Comparison of ENCODE assay signal across 25 mouse cellular contexts in the genomic region with DNA sequence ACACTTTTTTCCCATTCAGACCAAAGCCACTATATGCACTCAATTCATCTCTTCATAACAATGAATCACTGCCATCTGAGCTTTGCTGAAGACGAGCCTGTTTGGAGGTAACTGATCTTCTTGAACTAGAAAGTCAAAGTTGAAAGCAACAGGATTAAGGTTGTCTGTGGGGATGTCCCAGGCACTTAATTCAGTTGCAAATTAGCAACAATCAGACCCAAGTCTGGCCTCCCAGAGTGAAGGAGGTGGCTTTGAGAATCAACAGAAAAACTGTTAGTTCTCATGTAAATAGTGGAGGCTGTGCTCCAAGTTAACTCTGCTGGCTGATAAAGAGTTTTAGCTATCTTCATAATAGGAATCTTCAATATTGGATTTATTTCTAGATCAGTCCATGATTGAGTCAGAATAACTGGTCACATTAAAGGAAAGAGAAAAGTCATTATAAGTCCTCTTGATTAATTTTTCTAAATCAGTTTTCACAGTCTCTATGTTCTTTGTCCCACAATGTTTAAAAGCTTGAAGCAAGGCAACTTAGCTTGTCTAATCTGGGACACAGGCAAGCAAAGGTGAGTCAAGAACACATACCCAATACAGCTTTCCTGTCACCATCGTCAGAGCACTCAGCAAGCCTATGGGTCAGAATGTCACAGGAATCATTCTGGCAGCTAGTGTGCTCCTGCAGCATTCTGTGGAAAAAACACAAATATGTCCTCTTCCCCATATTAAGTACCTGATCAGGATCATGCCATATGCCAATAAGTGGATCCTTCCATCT.
"Had no signal": no experiment of that assay in that cellular context is flagged by ENCODE, and none has a peak within 500 bp of the region (broad histone marks: within the 10 kb centered on the region; RNA-seq: fewer than 3 reads in every experiment).

No protein-coding gene starts in this region.

- H3K9ac ChIP-seq: heart, embryonic 12.5 days; hindbrain, embryonic 12.5 days; hindbrain, embryonic 15.5 days; intestine, embryonic 15.5 days; kidney, embryonic 15.5 days; limb, embryonic 13.5 days; limb, embryonic 15.5 days; liver, embryonic 12.5 days; liver, embryonic 14.5 days had no signal

- ATAC-seq: inflammation-experienced regulatory T-cells, adult 6 months; intestine, embryonic 15.5 days; intestine, postnatal 0 days; liver, embryonic 12.5 days had no signal

- H3K4me1 ChIP-seq: heart, embryonic 10.5 days; heart, embryonic 12.5 days; hindbrain, embryonic 10.5 days; hindbrain, embryonic 12.5 days; hindbrain, embryonic 15.5 days; intestine, embryonic 15.5 days; kidney, embryonic 15.5 days; limb, embryonic 13.5 days; limb, embryonic 15.5 days; liver, embryonic 12.5 days had no signal

- H3K27me3 ChIP-seq: heart, embryonic 12.5 days; hindbrain, embryonic 12.5 days; hindbrain, embryonic 15.5 days; intestine, embryonic 15.5 days; kidney, embryonic 15.5 days; limb, embryonic 13.5 days; limb, embryonic 15.5 days; liver, embryonic 12.5 days had no signal

- DNase-seq: gastrocnemius, adult 2 months; gastrocnemius, postnatal 10 days; gastrocnemius, postnatal 25 days; heart, adult 2 months; heart, postnatal 10 days; heart, postnatal 4 days; kidney, adult 18-20 months; kidney, adult 9 months; kidney, postnatal 36 days; lung, adult 18-20 months had no signal

- H3K36me3 ChIP-seq: heart, embryonic 10.5 days; heart, embryonic 12.5 days; hindbrain, embryonic 10.5 days; hindbrain, embryonic 12.5 days; hindbrain, embryonic 15.5 days; intestine, embryonic 15.5 days; kidney, embryonic 15.5 days; limb, embryonic 13.5 days; limb, embryonic 15.5 days; liver, embryonic 12.5 days had no signal

- H3K4me3 ChIP-seq: gastrocnemius, adult 2 months; heart, adult 2 months; heart, embryonic 10.5 days; heart, embryonic 12.5 days; hindbrain, embryonic 10.5 days; hindbrain, embryonic 12.5 days; hindbrain, embryonic 15.5 days; intestine, embryonic 15.5 days; kidney, embryonic 15.5 days; left cerebral cortex, adult 2 months; limb, embryonic 13.5 days; limb, embryonic 15.5 days; liver, embryonic 12.5 days had no signal

- H3K27ac ChIP-seq: gastrocnemius, adult 2 months; heart, adult 2 months; heart, embryonic 10.5 days; hindbrain, embryonic 10.5 days; hindbrain, embryonic 12.5 days; hindbrain, embryonic 15.5 days; intestine, embryonic 15.5 days; kidney, embryonic 15.5 days; kidney, postnatal 0 days; left cerebral cortex, adult 2 months; limb, embryonic 13.5 days; limb, embryonic 15.5 days; liver, embryonic 12.5 days; liver, embryonic 14.5 days had no signal

- H3K9me3 ChIP-seq: heart, embryonic 10.5 days; hindbrain, embryonic 10.5 days; hindbrain, embryonic 12.5 days; hindbrain, embryonic 15.5 days; kidney, embryonic 15.5 days; limb, embryonic 15.5 days; liver, embryonic 12.5 days had no signal
